Mouse (Mus musculus): ENCODE data around the gene Calm2.

Calm2 gene

GRCm38 (mm10) chr17:87391242-87391641 lies 55.5 kb downstream of the Calm2 start:
- DNase-seq, result peak; percentile 54 to 66

GRCm38 (mm10) chr17:87387068-87387467 lies 59.7 kb downstream of the Calm2 start:
- DNase-seq, result peak; percentile 54 to 67

GRCm38 (mm10) chr17:87385835-87386234 lies 60.9 kb downstream of the Calm2 start:
- DNase-seq, result no peak

Measured in kidney, postnatal 36 days (tissue).